Mouse (Mus musculus) ES-E14 (cell line): Measurements from ENCODE around the gene Tex50.

ENCODE experiments used
- HCFC1 ChIP-seq: IDR thresholded peaks from 2 replicates; pipeline ENCODE4 v1.6.1; 2012; ENCODE audit warnings: low read length, inconsistent platforms, borderline replicate concordance; ENCODE audit not compliant: insufficient read depth
- MAFK ChIP-seq: IDR thresholded peaks from 2 replicates; pipeline ENCODE4 v1.6.1; 2014; ENCODE audit warnings: mild to moderate bottlenecking, low read depth, low read length, inconsistent platforms; ENCODE audit not compliant: insufficient read depth
- ZNF384 ChIP-seq: IDR thresholded peaks from 2 replicates; pipeline ENCODE4 v1.6.1; 2012; ENCODE audit warnings: low read depth, low read length, inconsistent platforms

- TF ChIP-seq HCFC1 (no peak), ZNF384 (no peak), MAFK (peak; percentile 76; the same call in 1 of the 2 replicates)
Measured at GRCm38 (mm10) chr1:161182386-161182785, 23.3 kb upstream of the Tex50 start.
